Mouse (Mus musculus): ENCODE measurements around the gene Smtn. TPM values are rescaled to one million over a fixed set of nuclear protein-coding genes. Genes with fewer than 3 reads are reported as not detected.

Smtn gene
- total RNA-seq, 2 experiments from 2014 or later: 8.3 to 10.5 TPM

DNA sequence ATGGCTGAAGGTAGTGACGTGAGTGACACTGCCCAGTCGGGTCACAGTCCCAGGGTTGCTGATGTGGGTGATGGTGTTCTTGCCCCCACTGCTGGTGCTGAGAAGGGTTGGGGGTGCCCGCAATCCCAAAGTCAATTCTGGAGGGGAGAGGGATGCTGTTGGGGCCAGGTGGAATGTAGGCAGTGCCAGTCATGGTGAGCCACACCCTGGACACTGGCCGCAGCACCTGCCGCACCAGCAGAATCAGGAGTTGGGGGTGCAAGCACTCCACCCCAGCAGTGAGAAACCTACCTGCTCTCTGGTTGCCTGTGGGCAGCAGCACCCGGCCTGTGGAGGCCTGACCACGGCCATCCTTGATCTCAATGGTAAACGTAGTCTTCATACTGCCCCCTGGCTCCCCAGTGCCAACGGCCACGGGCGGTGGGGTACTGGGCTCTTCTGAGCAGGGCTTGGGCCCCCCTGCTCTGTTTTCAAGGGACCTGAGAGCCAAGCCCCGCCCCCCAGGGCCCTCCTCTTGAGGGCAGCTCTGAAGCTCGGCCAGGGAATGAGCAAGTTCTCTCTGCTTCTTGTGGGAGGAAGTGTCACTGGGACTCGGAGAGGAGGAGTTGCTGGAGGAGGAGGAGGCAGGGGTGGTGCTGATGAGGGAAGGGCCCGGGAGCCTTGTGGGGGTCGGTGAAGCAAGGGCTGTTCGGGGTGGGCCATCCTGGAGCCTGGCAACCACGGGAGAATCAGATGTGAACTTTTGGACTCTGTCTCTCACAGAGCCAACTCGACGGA, 10.7 kb downstream of the Smtn start:
- ATAC-seq (replicated peaks; ENCODE audit: poor library complexity, severe bottlenecking): no peak

DNA sequence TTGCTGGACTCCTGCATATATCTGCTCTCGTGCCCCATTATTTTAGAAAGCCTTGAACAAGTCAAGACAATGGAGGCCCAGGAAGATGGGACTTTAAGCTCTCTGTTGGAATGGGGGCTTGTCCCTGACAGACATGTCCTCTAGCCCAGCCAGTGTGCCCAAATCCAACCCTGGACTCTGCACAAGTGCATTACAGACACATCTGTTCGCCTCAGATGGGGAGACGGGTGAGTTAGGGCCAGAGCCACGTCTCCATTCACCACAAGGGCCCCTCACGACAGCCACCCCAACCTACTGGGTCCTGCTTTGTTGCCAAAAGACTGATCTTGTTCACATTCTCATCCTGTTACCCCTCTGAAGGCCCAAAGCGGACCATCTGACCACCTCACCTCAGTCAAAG, 12.2 kb downstream of the Smtn start:
- no peak for ATAC-seq (replicated peaks; ENCODE audit: poor library complexity, severe bottlenecking)

DNA sequence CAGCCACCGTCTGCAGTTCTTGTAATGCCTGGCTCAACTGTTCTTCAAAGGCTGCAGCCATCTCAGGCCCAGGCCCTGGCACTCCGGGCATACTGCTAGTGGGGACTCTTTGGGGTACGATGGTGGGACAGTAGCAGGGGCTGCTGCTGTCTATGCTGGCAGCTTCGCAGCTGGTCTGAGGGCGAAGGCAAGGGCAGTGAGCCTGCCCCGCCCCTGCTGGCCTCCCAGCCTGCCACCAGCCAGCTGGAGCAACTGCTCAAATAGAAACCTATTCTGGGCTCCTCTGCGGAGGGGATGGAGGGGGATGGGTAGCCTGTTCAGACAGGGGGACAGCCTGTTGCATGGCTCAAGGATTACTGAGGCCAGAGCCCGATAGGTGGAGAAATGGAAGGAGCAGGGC, 12.6 kb downstream of the Smtn start:
- ATAC-seq (replicated peaks; ENCODE audit: poor library complexity, severe bottlenecking): no peak

DNA sequence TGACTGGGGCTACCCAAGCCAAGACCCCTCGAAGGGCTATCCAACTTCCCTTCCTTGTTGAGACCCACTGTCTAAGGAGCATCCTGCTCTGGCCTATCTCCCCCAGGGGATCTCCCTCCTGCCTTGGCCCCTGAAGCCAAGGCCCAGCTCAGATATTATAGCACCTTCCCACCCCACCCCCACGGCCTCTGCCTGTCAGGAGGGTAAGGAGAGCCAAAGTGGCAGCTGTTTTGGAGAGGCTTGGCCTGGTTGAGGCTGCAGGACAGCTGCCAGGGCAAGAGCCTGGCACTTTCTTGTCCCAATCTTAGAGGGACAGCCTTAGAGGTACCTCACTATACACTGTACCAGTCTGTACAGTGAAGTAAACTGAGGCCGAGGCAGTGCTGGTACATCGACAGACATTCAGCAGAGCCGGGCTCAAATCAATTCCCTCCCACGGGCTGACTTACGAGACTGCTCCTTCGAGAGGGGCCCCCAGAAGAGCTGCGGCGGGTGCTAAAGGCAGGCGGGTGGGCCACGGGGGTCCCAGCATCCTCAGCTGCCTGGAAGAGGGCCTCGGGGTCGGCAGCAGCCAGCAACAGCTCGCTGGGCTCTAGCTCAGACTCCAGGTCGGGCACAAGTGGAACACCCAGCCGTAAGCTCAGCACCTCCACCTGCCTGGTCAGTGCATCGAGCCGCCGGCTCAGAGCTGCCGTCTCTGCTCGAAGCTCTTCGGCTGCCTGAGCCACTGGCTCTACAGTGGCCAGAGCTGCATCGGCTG, 13.3 kb downstream of the Smtn start:
- ATAC-seq (replicated peaks; ENCODE audit: poor library complexity, severe bottlenecking): no peak

DNA sequence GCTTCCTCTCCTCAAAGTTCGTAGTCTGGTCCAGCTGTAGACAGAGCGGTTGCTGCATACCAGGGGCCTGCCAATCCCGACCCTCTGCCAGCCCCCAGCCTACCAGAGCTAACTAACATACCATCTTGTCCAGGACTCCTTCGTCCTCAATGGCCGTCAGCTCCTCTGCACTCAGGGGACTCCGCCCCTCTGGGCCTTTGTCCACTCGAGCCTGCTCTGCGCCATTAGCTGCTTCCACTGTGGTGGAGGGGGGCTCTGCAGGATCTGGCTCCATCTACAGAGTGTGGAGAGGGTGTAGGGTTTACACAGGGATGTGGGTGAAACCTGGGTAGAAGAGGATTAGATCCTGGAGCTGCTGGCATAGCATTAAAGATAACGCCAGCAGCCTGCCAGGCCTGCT, 14.2 kb downstream of the Smtn start:
- ATAC-seq (replicated peaks; ENCODE audit: poor library complexity, severe bottlenecking): no peak

DNA sequence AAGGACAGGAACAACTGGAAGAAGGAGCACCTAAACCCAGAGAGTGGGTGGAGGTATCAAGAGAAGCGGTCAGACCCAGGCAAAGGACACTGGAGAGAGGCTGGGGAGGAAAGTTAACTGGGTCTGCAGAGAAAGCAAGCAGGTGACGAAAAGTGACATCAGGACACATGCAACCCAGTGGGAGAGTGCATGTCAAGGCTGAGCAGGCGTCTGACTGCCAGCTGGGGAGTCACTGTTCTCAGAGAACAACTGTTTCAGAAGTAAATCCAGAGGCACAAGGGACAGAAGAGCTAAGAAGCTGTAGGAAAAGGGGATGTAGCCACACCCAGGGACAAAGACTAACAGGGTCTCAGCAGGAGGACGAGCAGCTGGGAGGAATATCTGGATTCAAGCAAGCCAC, 14.9 kb downstream of the Smtn start:
- ATAC-seq (replicated peaks; ENCODE audit: poor library complexity, severe bottlenecking): no peak

DNA sequence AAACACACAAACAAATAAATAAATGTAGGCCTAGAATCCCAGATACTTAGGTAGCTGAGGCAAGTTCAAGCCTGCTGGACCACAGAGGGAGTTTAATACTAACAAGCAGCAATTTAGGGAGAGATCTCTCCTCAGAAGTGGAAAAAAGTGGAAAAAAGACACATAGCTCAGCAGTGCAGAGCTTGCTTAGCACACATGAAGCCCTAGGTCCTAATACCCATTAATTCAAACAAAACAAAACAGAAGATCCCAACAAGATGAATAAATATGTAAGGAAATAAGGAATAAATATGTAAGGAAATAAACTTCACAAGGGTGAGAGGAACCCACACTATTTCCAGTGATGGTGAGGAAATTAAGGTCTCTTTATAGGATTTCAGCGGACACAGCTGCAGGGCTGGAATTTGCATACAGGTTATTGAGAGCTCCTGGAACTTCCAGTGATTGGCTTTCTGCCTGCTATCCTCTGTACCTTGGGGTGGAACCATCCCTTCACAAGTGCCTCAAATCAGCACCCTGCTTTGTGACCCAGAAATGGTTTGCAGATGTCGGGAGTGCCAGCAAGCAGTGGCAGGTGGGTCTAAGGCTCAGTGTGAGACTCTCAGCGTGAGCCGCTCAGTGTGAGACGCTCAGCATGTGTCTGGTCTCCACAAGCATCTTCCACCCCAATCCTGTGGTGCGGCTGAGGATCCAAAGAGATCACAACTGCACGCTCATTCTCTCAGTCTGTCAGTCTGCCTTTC, 16.4 kb downstream of the Smtn start:
- ATAC-seq (replicated peaks; ENCODE audit: poor library complexity, severe bottlenecking): no peak

DNA sequence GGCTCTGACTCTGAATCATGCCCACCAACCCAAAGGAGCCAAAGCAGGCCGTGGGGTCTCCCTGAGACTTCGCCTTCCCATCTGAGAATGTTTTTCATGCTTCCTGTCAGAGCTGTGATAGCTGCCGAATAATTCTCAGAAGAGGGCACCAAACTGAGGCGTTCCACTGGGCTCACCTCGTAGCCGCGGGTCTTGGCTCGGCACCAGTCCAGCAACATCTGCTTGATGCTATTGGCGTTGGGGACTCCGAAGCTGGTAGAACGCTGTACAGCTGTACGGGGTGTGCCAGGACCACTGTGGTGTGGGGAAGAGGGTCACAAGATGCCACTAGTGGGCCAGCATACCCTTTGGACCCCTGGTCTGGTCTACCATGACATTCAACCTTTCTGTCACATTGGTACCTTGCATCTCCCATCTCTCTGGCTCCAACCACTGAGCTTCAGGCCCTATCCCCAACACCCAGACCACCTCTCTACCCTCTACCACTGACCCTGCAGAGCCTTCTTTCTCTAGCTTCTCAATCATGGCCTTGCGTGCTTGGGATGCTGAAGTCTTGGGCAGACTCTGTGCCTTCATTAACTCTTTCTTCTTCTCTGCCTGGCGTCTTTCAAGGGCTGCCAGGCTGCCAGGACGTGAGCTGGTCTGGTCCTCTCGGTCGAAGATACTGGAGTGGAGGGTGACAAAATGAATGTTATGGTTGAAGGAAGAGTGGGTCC, 18.0 kb downstream of the Smtn start:
- ATAC-seq (replicated peaks; ENCODE audit: poor library complexity, severe bottlenecking): no peak

DNA sequence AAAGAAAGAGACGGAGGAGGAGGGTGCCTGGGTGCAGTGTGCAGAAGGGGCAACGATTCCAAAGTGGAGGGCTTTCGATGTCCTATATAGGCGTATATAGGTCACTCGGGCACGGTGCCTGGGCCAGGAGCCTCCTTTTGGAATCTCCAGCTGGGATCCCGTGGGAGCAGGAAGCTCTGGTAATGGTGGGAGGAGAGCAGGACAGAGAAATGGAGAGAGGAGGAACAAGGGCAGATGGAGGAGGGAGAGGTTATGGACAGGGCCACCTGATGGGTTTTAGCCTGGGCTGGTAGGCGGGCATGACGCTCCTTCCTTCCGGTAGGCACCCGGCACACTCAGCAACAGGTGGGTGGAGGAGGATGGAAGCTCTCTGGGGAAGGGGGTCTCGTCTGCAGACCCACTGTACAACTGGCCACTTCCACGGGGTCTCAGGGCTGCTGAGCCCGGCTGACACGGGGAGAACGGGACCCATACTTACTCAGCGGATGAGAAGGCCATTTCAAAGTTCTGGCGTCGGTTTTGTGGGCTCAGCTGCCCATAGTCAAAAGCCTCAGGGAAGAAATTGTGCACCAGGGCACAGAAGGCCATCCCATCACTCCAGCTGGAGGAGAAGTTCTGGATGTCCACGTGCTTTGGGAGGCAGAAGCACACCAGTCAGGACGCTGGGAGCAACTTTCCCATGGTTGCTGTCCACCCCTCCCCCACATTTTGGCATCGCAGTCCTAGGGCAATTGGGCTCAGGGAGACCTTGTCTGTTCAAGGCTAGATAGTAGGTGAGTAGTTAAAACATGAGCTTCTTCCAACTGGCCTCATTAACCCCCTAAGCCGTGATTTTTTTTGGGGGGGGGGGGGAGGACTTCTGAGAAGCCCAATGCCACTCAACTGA, 18.8 kb downstream of the Smtn start:
- no peak for ATAC-seq (replicated peaks; ENCODE audit: poor library complexity, severe bottlenecking)

DNA sequence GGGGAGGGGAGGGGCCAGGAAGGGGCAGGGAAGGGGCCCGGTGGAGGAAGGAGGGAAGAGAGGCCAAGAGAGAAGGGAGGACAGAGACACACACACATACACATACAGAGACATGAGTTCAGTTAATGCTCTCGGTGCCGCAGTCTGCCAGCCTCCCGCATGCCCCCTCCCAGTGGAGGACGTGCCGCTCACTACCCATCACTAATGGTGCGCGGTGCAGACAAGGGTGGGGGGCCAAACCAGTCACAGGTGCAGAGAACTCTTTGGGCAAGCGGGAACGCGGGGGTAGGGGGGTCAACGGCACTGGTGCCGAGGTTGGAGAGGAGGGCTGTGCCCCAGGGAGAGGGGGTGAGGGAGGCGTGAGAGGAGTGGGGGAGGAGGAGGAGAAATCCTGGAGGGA, 19.5 kb downstream of the Smtn start:
- no peak for ATAC-seq (replicated peaks; ENCODE audit: poor library complexity, severe bottlenecking)

DNA sequence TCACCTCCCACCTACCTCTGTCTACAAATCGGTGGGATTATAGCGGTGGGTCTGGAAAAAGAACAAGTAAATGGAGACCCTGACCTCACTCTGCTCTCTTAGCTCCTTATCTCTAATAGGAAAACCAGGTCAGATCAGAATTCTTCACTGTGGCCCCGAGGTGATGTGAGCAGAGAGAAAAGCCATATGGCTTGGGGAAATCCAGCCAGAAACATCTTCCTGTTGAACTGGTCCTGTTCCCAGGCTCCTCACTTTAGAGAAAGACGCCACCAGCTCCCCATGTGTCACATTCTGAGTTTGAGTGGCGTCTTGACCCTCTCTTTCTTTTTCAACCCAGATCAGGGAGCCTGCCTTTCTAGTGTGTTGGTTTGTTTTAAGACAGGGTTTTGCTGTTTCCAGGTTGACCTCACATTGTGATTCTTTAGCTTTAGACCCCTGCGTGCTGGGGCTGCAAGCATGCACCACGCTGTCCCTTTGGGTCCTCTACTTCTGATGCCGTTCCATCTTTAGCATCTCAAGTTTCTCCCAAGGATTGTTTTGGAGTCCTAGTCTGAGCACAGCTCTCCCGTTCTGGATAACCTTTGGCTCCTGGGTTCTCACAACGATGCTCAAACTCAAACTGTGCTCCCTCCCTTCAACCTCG, 20.5 kb downstream of the Smtn start:
- no peak for ATAC-seq (replicated peaks; ENCODE audit: poor library complexity, severe bottlenecking)

DNA sequence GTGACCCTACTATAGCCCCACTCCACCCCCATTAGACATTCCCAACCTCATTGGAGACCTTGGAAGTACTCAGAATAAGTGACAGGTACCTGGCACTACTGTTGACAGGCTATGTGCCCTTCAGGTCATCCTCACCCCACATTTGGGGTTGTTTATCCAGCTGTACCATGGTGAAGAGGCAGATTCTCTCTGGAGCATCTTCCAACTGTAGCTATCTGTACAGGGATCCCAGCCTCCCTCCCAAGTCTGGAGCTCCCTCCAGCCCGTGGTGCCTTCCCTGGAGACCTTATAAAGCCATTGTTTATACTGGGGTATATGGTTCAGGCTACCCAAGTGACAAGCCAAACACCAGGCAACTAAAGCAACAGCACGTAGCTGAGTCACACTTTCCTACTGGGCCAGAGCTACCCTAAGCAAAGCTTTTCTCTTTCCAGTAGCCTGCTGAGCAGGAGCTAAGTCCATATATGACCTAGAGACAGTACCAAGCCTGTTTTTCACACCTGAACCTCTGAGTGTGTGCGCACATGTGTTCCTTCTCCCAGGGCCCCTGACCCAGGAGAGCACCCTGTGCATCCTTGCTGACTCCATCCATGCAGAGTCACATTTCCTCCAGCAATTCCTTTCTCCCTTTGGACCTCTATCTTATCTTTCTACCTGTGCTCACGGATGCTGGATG, 21.2 kb downstream of the Smtn start:
- ATAC-seq (replicated peaks; ENCODE audit: poor library complexity, severe bottlenecking): no peak

DNA sequence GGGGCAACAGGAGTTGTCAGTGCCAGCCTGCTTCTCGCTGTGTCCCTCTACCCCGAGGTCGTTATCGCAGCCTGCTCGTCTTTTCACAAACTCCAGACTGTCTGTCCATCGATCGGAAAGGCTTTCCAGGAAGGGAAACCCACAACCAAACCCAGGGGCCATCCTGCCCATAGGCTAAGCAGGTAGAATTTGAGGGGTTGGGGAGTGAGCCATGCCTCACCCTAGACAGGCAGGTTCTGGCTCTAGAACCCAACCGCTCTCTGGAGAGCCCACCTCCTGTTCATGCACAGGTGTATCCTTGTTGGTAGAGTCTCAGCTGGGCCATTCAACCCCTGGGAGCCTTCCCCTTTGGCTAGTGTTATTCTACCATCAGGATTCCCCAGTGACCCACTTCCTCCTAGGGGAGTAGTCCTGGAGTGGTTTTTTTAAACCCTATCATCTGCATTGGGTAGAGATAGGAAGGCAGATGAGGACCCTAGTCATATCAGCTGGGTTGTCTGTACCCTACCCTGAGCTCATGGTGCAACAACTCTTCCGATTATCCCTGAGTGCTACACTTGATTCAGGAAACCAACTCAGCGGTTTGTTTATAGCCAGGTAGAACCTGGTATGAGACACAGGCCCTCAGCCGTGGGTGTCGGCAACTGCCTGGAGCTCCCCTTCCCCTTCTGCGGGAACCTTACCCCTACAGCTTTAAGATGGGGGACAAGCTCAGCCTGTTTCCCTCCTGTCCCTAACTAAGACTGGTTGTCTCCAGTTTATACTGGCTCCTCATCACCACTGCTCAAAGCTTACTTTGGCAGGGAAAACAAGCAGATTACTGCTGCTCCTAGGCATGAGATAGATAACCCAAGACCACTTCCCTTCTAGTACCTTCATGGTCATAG, 22.3 kb downstream of the Smtn start:
- no peak for ATAC-seq (replicated peaks; ENCODE audit: poor library complexity, severe bottlenecking)

DNA sequence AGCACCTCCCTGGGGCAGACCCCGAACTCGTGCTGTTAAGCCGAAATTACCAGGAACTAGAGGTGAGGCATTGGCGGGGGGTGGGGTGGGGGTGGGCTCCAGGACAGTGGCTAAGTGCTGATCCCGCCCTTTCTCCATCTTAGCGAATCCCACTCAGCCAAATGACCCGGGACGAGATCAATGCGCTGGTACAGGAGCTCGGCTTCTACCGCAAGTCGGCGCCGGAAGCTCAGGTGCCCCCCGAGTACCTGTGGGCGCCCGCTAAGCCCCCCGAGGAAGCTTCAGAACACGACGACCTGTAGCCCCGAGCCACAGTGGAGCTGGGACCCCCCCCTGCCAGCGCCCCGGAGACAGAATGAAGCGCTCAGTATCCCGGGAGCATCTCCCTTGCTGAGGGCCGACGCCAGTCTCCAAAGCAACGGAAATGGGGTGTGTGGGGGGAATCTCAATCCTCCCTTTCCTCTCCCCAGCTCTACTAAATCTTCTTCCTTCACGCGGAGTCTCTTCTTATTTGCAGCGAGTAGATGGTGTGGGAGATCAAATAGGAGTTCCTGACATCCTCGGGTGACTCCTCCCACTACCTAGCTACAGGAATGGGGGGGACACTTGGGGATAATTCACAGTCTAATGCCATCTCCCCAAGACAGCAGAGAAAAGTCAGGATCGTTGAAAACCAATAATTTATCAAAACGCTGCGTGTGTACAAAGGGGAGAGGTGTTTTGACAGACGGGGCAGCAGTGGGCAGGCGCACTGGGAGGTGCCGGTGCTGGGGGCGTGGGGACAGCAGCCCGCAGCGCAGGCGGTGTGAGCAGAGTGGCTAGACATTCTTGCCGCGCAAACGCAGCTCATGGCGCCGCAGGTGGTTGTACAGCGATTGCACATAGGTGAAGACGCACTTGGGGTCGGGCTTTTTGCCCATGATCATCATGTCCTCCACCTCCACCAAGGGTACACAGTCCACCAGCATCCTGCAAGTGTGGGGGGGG, 23.3 kb downstream of the Smtn start:
- ATAC-seq (replicated peaks; ENCODE audit: poor library complexity, severe bottlenecking): peak; percentile 34

DNA sequence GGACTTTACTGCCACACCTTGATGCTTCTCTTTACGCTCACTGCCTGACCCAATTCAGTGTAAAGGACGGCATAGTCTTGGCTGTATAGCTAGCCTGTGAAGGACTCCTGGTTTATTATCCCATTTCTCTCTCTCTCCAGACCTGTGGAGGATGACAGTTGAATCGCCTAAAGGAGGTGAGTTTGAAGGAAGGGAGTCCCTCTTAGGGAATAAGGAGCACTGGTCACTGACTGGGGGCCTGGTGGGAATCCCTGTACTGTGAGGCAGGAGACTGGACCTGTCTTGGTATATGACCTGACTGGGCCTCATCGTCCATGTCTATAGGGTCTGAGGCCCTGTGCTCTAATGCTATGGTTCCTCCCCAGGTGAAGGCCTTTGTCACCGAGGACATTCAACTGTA, 24.3 kb downstream of the Smtn start:
- no peak for ATAC-seq (replicated peaks; ENCODE audit: poor library complexity, severe bottlenecking)

DNA sequence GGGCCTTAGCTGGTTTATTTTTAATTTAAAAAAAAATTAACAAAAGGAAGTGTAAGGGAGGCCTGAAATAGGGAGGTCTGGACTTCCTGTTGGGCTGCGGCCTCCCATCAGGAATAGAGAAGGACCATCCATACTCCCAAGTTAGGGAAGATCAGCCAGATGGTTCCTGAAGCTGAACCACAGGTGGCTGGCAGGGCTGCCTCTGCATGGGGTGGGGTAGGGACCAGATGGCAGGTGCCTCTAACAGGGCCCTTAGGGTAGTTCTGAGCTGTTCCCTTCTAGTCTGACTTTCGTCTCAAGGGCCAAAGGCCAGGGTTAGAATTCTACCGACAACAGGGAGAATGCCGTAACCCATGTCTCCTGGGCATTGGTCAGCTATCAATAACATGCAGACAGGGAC, 24.8 kb downstream of the Smtn start:
- no peak for ATAC-seq (replicated peaks; ENCODE audit: poor library complexity, severe bottlenecking)
